Mouse (Mus musculus) embryonic facial prominence, embryonic 14.5 days (tissue): ENCODE data around the gene Slco2a1. TPM values are rescaled to one million over a fixed set of nuclear protein-coding genes. Genes with fewer than 3 reads are reported as not detected.
A peak's percentile ranks its signal among the peaks of the same experiment; 100 is the strongest.

Experiments
- ATAC-seq: fragments of 200-750 bp; cut with Nextera tagmentation; 2 replicates; pipeline ENCODE4 v1.8.0; 2017; ENCODE audit warnings: low read depth, moderate number of reproducible peaks, moderate TSS enrichment
- DNase-seq: peaks from one replicate; pipeline ENCODE4 v3.0.0-alpha.2; 2015; ENCODE audit warnings: low spot score
- H3K27ac ChIP-seq: fragments of 300-500 bp; sonication (generic); replicated peaks from 2 replicates; pipeline ENCODE4 v1.5.1; 2014; ENCODE audit warnings: low read depth, mild to moderate bottlenecking, low read length, moderate library complexity
- H3K27me3 ChIP-seq: fragments of 300-500 bp; sonication (generic); replicated peaks from 2 replicates; pipeline ENCODE4 v1.6.1; 2014; ENCODE audit warnings: low read length; ENCODE audit not compliant: control insufficient read depth, insufficient read depth
- H3K36me3 ChIP-seq: fragments of 300-500 bp; sonication (generic); 2 replicates; pipeline ENCODE4 v1.6.1; 2014; ENCODE audit warnings: low read length, mixed read lengths; ENCODE audit not compliant: control insufficient read depth, insufficient read depth
- H3K4me1 ChIP-seq: fragments of 300-500 bp; sonication (generic); 2 replicates; pipeline ENCODE4 v1.6.1; 2014; ENCODE audit warnings: antibody characterized with exemption, low read length; ENCODE audit not compliant: control insufficient read depth, insufficient read depth
- H3K4me2 ChIP-seq: fragments of 300-500 bp; sonication (generic); 2 replicates; pipeline ENCODE4 v1.6.1; 2014; ENCODE audit warnings: low read depth, mild to moderate bottlenecking, low read length, moderate library complexity, mixed read lengths
- H3K4me3 ChIP-seq: fragments of 300-500 bp; sonication (generic); 2 replicates; pipeline ENCODE4 v1.5.1; 2014; ENCODE audit warnings: low read depth, mild to moderate bottlenecking, low read length
- H3K9ac ChIP-seq: fragments of 300-500 bp; sonication (generic); 2 replicates; pipeline ENCODE4 v1.6.1; 2014; ENCODE audit warnings: low read depth, mild to moderate bottlenecking, low read length, moderate library complexity, mixed read lengths
- H3K9me3 ChIP-seq: fragments of 300-500 bp; sonication (generic); 2 replicates; pipeline ENCODE4 v1.6.1; 2016; ENCODE audit warnings: low read length; ENCODE audit not compliant: control insufficient read depth
- WGBS: fragments of 180-500 bp; shearing (Covaris S2); extraction: QIAGEN DNeasy Blood & Tissue Kit; methylation state at CpG from one replicate; pipeline ENCODE4 v1.1.7; 2014; 5-methylcytosine and 5-hydroxymethylcytosine counted together
- polyA plus RNA-seq: library from polyadenylated mRNA; unstranded; fragments of >200 nt; fragmentation: Nextera tagmentation; extraction: Ambion mirVana; gene quantifications from 2 replicates; pipeline ENCODE4 v1.2.1, GENCODE M21; 2014

Slco2a1 gene
- polyA plus RNA-seq, 1 experiment from 2014 or later: 8.8 TPM

- ATAC-seq: no peak
- no peak overlapping the region for H3K27ac ChIP-seq
- H3K36me3 ChIP-seq: no peaks in the 10 kb centered on the region
- no peaks in the 10 kb centered on the region; the same call in 1 of the 2 replicates for H3K4me1 ChIP-seq
- 33% methylated on average over 6 of the region's 6 CpGs for WGBS
- peak; percentile 23 for DNase-seq
- no peak overlapping the region for H3K9ac ChIP-seq
- no peak overlapping the region for H3K4me2 ChIP-seq
- no peaks in the 10 kb centered on the region for H3K9me3 ChIP-seq
- no peak overlapping the region for H3K4me3 ChIP-seq
- no peaks in the 10 kb centered on the region for H3K27me3 ChIP-seq
These were observed 4.4 kb downstream of the Slco2a1 start for GRCm38 (mm10) chr9:102992877-102993276.

GRCm38 (mm10) chr9:102993764-102994163 is 5.3 kb downstream of the Slco2a1 start:
- H3K9ac ChIP-seq: no peak overlapping the region
- no peak overlapping the region for H3K27ac ChIP-seq
- 72% methylated on average over 5 of the region's 5 CpGs for WGBS
- no peaks in the 10 kb centered on the region; the same call in 1 of the 2 replicates for H3K4me1 ChIP-seq
- no peaks in the 10 kb centered on the region for H3K36me3 ChIP-seq
- no peak for ATAC-seq
- no peaks in the 10 kb centered on the region for H3K9me3 ChIP-seq
- H3K4me2 ChIP-seq: no peak overlapping the region
- no peak overlapping the region for H3K4me3 ChIP-seq
- H3K27me3 ChIP-seq: no peaks in the 10 kb centered on the region
- DNase-seq: no peak

GRCm38 (mm10) chr9:102995800-102996635 is 7.5 kb downstream of the Slco2a1 start:
- ATAC-seq (no peak), DNase-seq (no peak)
- no peaks in the 10 kb centered on the region for H3K9me3 ChIP-seq
- H3K4me2 ChIP-seq: no peak overlapping the region
- H3K9ac ChIP-seq: no peak overlapping the region
- H3K27ac ChIP-seq: no peak overlapping the region
- 85% methylated on average over 12 of the region's 12 CpGs for WGBS
- H3K4me3 ChIP-seq: no peak overlapping the region
- no peaks in the 10 kb centered on the region for H3K27me3 ChIP-seq
- H3K4me1 ChIP-seq: no peaks in the 10 kb centered on the region; the same call in 1 of the 2 replicates
- H3K36me3 ChIP-seq: no peaks in the 10 kb centered on the region

GRCm38 (mm10) chr9:103000384-103000783 is 11.9 kb downstream of the Slco2a1 start:
- WGBS: 72% methylated on average over 7 of the region's 7 CpGs
- H3K36me3 ChIP-seq: no peaks in the 10 kb centered on the region
- DNase-seq (no peak), ATAC-seq (no peak)
- H3K4me1 ChIP-seq: no peaks in the 10 kb centered on the region
- no peak overlapping the region for H3K4me3 ChIP-seq
- H3K27ac ChIP-seq: no peak overlapping the region
- H3K27me3 ChIP-seq: no peaks in the 10 kb centered on the region
- no peak overlapping the region for H3K4me2 ChIP-seq
- H3K9ac ChIP-seq: no peak overlapping the region
- no peaks in the 10 kb centered on the region for H3K9me3 ChIP-seq

GRCm38 (mm10) chr9:103004343-103004742 is 15.8 kb downstream of the Slco2a1 start:
- ATAC-seq: no peak
- no peaks in the 10 kb centered on the region for H3K9me3 ChIP-seq
- peaks cover 16% of the 10 kb centered on the region for H3K4me1 ChIP-seq
- no peak overlapping the region for H3K4me3 ChIP-seq
- DNase-seq: no peak
- no peak overlapping the region for H3K27ac ChIP-seq
- WGBS: 70% methylated on average over 6 of the region's 6 CpGs
- H3K36me3 ChIP-seq: no peaks in the 10 kb centered on the region
- H3K9ac ChIP-seq: no peak overlapping the region
- H3K27me3 ChIP-seq: no peaks in the 10 kb centered on the region; the same call in 1 of the 2 replicates
- H3K4me2 ChIP-seq: no peak overlapping the region

- Histone ChIP-seq H3K27me3 (no peaks in the 10 kb centered on the region; the same call in 1 of the 2 replicates), H3K4me2 (peak overlapping the region; percentile 93), H3K9ac (peak overlapping the region; percentile 67), H3K27ac (peak overlapping the region; percentile 61), H3K4me1 (peaks cover 22% of the 10 kb centered on the region), H3K4me3 (peak overlapping the region; percentile 52), H3K36me3 (no peaks in the 10 kb centered on the region), H3K9me3 (no peaks in the 10 kb centered on the region)
- DNase-seq: peak; percentile 82
- ATAC-seq: peak; percentile 80
- 3% methylated on average over 14 of the region's 15 CpGs for WGBS
These were observed 19.2 kb downstream of the Slco2a1 start for GRCm38 (mm10) chr9:103007699-103008078.

- peak; percentile 30 for DNase-seq
- Histone ChIP-seq H3K4me2 (peak overlapping the region; percentile 93), H3K4me1 (peaks cover 22% of the 10 kb centered on the region), H3K36me3 (no peaks in the 10 kb centered on the region), H3K9ac (peak overlapping the region; percentile 67), H3K27me3 (no peaks in the 10 kb centered on the region; the same call in 1 of the 2 replicates), H3K4me3 (peak overlapping the region; percentile 52), H3K27ac (peak overlapping the region; percentile 61), H3K9me3 (no peaks in the 10 kb centered on the region)
- WGBS: under 1% methylated on average over 47 of the region's 50 CpGs
- ATAC-seq: peak; percentile 34
These were observed 19.8 kb downstream of the Slco2a1 start for GRCm38 (mm10) chr9:103008079-103008855.

GRCm38 (mm10) chr9:103010161-103010560 is 21.6 kb downstream of the Slco2a1 start:
- ATAC-seq (no peak), DNase-seq (no peak)
- Histone ChIP-seq H3K36me3 (no peaks in the 10 kb centered on the region), H3K4me3 (no peak overlapping the region), H3K4me1 (peaks cover 22% of the 10 kb centered on the region), H3K9ac (no peak overlapping the region), H3K4me2 (no peak overlapping the region; the same call in 1 of the 2 replicates), H3K9me3 (no peaks in the 10 kb centered on the region), H3K27me3 (no peaks in the 10 kb centered on the region; the same call in 1 of the 2 replicates), H3K27ac (no peak overlapping the region)
- 66% methylated on average over 3 of the region's 3 CpGs for WGBS
